In the genomic region with DNA sequence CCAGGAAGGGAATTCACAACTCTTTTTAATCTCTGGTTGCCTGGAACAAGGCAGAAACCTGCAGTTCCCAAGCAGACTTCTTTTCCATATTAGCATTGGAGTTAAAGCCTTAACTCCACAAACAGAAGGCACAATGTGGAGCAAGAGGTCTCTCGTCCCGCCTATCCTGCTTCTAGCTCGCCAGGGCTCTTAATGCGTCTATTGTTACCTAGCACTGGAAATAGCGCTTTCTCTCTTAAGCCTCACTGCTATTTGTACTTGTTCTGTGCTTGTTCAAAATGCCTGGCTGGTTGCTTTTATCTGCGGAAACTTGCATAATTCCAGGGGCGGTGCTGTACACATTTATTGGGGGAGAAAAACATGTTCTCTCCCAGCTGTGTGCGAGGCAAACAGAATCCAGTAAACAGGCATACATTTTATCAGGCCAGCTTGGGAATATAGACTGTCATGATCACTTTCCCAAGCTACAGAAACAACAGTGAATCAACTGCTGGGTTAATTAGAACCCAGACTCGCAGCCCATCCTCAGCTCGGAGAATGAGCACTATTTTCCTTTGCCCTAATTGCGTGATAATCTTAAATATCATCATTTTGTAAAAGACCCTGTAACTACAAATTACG, we compare ENCODE assay signal across 11 mouse cellular contexts. TPM values are rescaled to one million over a fixed set of nuclear protein-coding genes. Genes with fewer than 3 reads are reported as not detected.
DNase-seq lines count a peak whose midpoint lies in the region; ATAC-seq and TF ChIP-seq lines count a peak whose summit lies in the region.
"Had no signal": no experiment of that assay in that cellular context is flagged by ENCODE, and none has a peak within 500 bp of the region (broad histone marks: within the 10 kb centered on the region; RNA-seq: fewer than 3 reads in every experiment).

No protein-coding gene starts in this region.

- no peak for TF ChIP-seq EP300 in lung, postnatal 0 days (IDR thresholded peaks at IDR 0.05)

- peak; percentile 58 for DNase-seq in lung, postnatal 0 days (ENCODE audit: low spot score)
- DNase-seq in lung, postnatal 4 days, result no peak
- DNase-seq in hindbrain, embryonic 14.5 days (ENCODE audit: low spot score), result peak; percentile 34
- DNase-seq in spleen, postnatal 10 days (ENCODE audit: low spot score in 2 of 2), result no peak
- DNase-seq in gastrocnemius, postnatal 10 days, result no peak
- DNase-seq: kidney, postnatal 14 days; left cerebral cortex, postnatal 4 days; spleen, adult 18-20 months had no signal

- no peaks in the 10 kb centered on the region for H3K4me1 ChIP-seq in lung, postnatal 0 days (ENCODE audit: insufficient read depth, low read depth, low read length)
- peaks cover 8% of the 10 kb centered on the region; the same call in 1 of the 2 replicates for H3K4me1 ChIP-seq in embryonic facial prominence, embryonic 15.5 days
- no peaks in the 10 kb centered on the region for H3K4me1 ChIP-seq in hindbrain, embryonic 14.5 days (replicated peaks; ENCODE audit: control insufficient read depth, insufficient read depth, low read length)
- H3K4me1 ChIP-seq in olfactory bulb, adult 2 months (ENCODE audit: control insufficient read depth, insufficient read depth, low read length), result peaks cover 5% of the 10 kb centered on the region; the same call in 1 of the 2 replicates
- H3K4me1 ChIP-seq: neural tube, embryonic 12.5 days had no signal

- H3K36me3 ChIP-seq in lung, postnatal 0 days (ENCODE audit: insufficient read depth, low read length), result no peaks in the 10 kb centered on the region
- no peaks in the 10 kb centered on the region for H3K36me3 ChIP-seq in embryonic facial prominence, embryonic 15.5 days
- H3K36me3 ChIP-seq in hindbrain, embryonic 14.5 days (replicated peaks; ENCODE audit: control insufficient read depth, insufficient read depth), result no peaks in the 10 kb centered on the region
- H3K36me3 ChIP-seq: neural tube, embryonic 12.5 days had no signal

- TF ChIP-seq CTCF in lung, postnatal 0 days (IDR thresholded peaks at IDR 0.05), result no peak
- TF ChIP-seq CTCF in olfactory bulb, adult 2 months (IDR thresholded peaks at IDR 0.05; ENCODE audit: insufficient read depth, low read depth, low read length), result no peak

- TF ChIP-seq POLR2A in olfactory bulb, adult 2 months (IDR thresholded peaks at IDR 0.05; ENCODE audit: insufficient read depth, low read depth, low read length), result no peak

- WGBS in lung, postnatal 0 days, result 54% methylated on average over 12 of the region's 12 CpGs
- 32% methylated on average over 12 of the region's 12 CpGs for WGBS in embryonic facial prominence, embryonic 15.5 days
- 40% methylated on average over 12 of the region's 12 CpGs for WGBS in hindbrain, embryonic 14.5 days
- WGBS in olfactory bulb, adult 2 months, result 9% methylated on average over 12 of the region's 12 CpGs

- H3K9me3 ChIP-seq in lung, postnatal 0 days (ENCODE audit: low read length), result no peaks in the 10 kb centered on the region
- H3K9me3 ChIP-seq in embryonic facial prominence, embryonic 15.5 days (replicated peaks), result no peaks in the 10 kb centered on the region
- H3K9me3 ChIP-seq in hindbrain, embryonic 14.5 days (ENCODE audit: control insufficient read depth, low read length), result no peaks in the 10 kb centered on the region
- H3K9me3 ChIP-seq: neural tube, embryonic 12.5 days had no signal

- H3K27me3 ChIP-seq in lung, postnatal 0 days (replicated peaks; ENCODE audit: insufficient read depth, low read length), result no peaks in the 10 kb centered on the region
- no peaks in the 10 kb centered on the region for H3K27me3 ChIP-seq in embryonic facial prominence, embryonic 15.5 days
- H3K27me3 ChIP-seq in hindbrain, embryonic 14.5 days (ENCODE audit: control insufficient read depth, insufficient read depth, low read length), result no peaks in the 10 kb centered on the region
- H3K27me3 ChIP-seq: neural tube, embryonic 12.5 days had no signal

- H3K4me3 ChIP-seq in lung, postnatal 0 days (ENCODE audit: low read depth, low read length), result no peak overlapping the region
- no peak overlapping the region for H3K4me3 ChIP-seq in embryonic facial prominence, embryonic 15.5 days (replicated peaks)
- no peak overlapping the region for H3K4me3 ChIP-seq in hindbrain, embryonic 14.5 days (replicated peaks; ENCODE audit: low read length)
- no peak overlapping the region for H3K4me3 ChIP-seq in olfactory bulb, adult 2 months (ENCODE audit: insufficient read depth, low read depth, low read length)
- H3K4me3 ChIP-seq: neural tube, embryonic 12.5 days had no signal

- no peak overlapping the region for H3K27ac ChIP-seq in lung, postnatal 0 days (ENCODE audit: low read length)
- peak overlapping the region; percentile 34; the same call in 1 of the 2 replicates for H3K27ac ChIP-seq in embryonic facial prominence, embryonic 15.5 days (replicated peaks)
- H3K27ac ChIP-seq in hindbrain, embryonic 14.5 days, result no peak overlapping the region
- H3K27ac ChIP-seq in olfactory bulb, adult 2 months (ENCODE audit: insufficient read depth, low read depth, low read length), result peak overlapping the region; percentile 67; the same call in 1 of the 2 replicates
- H3K27ac ChIP-seq: neural tube, embryonic 12.5 days had no signal

- H3K9ac ChIP-seq in lung, postnatal 0 days (replicated peaks; ENCODE audit: low read depth), result no peak overlapping the region
- no peak overlapping the region for H3K9ac ChIP-seq in embryonic facial prominence, embryonic 15.5 days
- H3K9ac ChIP-seq in hindbrain, embryonic 14.5 days, result no peak overlapping the region
- H3K9ac ChIP-seq: neural tube, embryonic 12.5 days had no signal

- H3K4me2 ChIP-seq in lung, postnatal 0 days (replicated peaks; ENCODE audit: low read depth, low read length), result no peak overlapping the region
- peak overlapping the region; percentile 17; the same call in 1 of the 2 replicates for H3K4me2 ChIP-seq in embryonic facial prominence, embryonic 15.5 days (replicated peaks)
- H3K4me2 ChIP-seq in hindbrain, embryonic 14.5 days (replicated peaks), result peak overlapping the region; percentile 29; the same call in 1 of the 2 replicates
- H3K4me2 ChIP-seq: neural tube, embryonic 12.5 days had no signal

- ATAC-seq in lung, postnatal 0 days, result no peak
- ATAC-seq in embryonic facial prominence, embryonic 15.5 days (ENCODE audit: insufficient number of reproducible peaks, low FRiP score, low TSS enrichment, low read depth), result no peak
- ATAC-seq in hindbrain, embryonic 14.5 days (ENCODE audit: low FRiP score), result no peak

RNA-seq across cellular contexts. Expression of a gene that starts 41.2 kb away (rescaled TPM):
- 0.32 and 0.36 TPM in 2 replicates for polyA plus RNA-seq in lung, postnatal 0 days (2015; fragmentation: Nextera tagmentation; extraction: Ambion mirVana)
- 12.7 and 17.5 TPM in 2 replicates for polyA plus RNA-seq in embryonic facial prominence, embryonic 15.5 days (2015; fragmentation: Nextera tagmentation; extraction: Ambion mirVana)
- polyA plus RNA-seq in hindbrain, embryonic 14.5 days (2014; fragmentation: Nextera tagmentation; extraction: Ambion mirVana), result 0.41 and 0.47 TPM in 2 replicates
- polyA plus RNA-seq in olfactory bulb, adult 2 months (2012; ENCODE audit: insufficient read depth, insufficient read length, low replicate concordance, missing spikeins), result not detected in 2 replicates
- total RNA-seq in gastrocnemius, postnatal 10 days (2021), result 100 to 1,000 TPM; 371 to 383 TPM

RNA-seq across cellular contexts. Expression of a gene that starts 50.4 kb away (rescaled TPM):
- 15.5 and 16.5 TPM in 2 replicates for polyA plus RNA-seq in lung, postnatal 0 days (2015; fragmentation: Nextera tagmentation; extraction: Ambion mirVana)
- polyA plus RNA-seq in embryonic facial prominence, embryonic 15.5 days (2015; fragmentation: Nextera tagmentation; extraction: Ambion mirVana), result 17.5 and 19.5 TPM in 2 replicates
- 6.4 and 7.0 TPM in 2 replicates for polyA plus RNA-seq in hindbrain, embryonic 14.5 days (2014; fragmentation: Nextera tagmentation; extraction: Ambion mirVana)
- polyA plus RNA-seq in olfactory bulb, adult 2 months (2012; ENCODE audit: insufficient read depth, insufficient read length, low replicate concordance, missing spikeins), result not detected in 2 replicates
- total RNA-seq in gastrocnemius, postnatal 10 days (2021), result 1 to 10 TPM; 2.6 to 3.4 TPM

Comparison
In these comparisons a context has a peak if more than half of its experiments do, and no peak if none do; other contexts are left out.
1. DNase-seq: peak in lung, postnatal 0 days (single experiment) and hindbrain, embryonic 14.5 days (single experiment); none in lung, postnatal 4 days (0 of 2), spleen, postnatal 10 days (0 of 2) and gastrocnemius, postnatal 10 days (single experiment).
2. H3K27ac ChIP-seq: peak in embryonic facial prominence, embryonic 15.5 days (single experiment) and olfactory bulb, adult 2 months (single experiment); none in lung, postnatal 0 days (single experiment) and hindbrain, embryonic 14.5 days (single experiment).